Mouse (Mus musculus): Measurements from ENCODE around the gene Rnf186.

GRCm38 (mm10) chr4:138933862-138934261, 33.0 kb upstream of the Rnf186 start:
- TF ChIP-seq CTCF (IDR thresholded peaks at IDR 0.05; ENCODE audit: control insufficient read depth, insufficient read depth, insufficient replicate concordance, low read depth, low read length): no peak
- no peak for TF ChIP-seq POLR2A (IDR thresholded peaks at IDR 0.05; ENCODE audit: control insufficient read depth, low read depth, low read length)
